Mouse (Mus musculus): ENCODE data around the gene Brd3. TPM values are rescaled to one million over a fixed set of nuclear protein-coding genes. Genes with fewer than 3 reads are reported as not detected.
"Not testable (repeated sequence)": the region's sequence is repeated elsewhere in the genome, so short reads cannot be mapped to it uniquely, and the experiment has no call there.

Brd3 gene
- total and polyA plus RNA-seq, 2 experiments, result 5.8 to 14.8 TPM

- H3K79me2 ChIP-seq (ENCODE audit: control insufficient read depth, insufficient read depth, low read length), result no peaks in the 10 kb centered on the region
- WGBS, result 7% methylated on average over 10 of the region's 10 CpGs
- peak overlapping the region; percentile 12 for H3K4me3 ChIP-seq (ENCODE audit: insufficient read depth, low read depth, low read length)
- no peaks in the 10 kb centered on the region for H3K27me3 ChIP-seq (ENCODE audit: control insufficient read depth, insufficient read depth, low read length)
- TF ChIP-seq POLR2A (IDR thresholded peaks at IDR 0.05; ENCODE audit: extremely low read depth, insufficient read depth, low read length) (no peak), CTCF (IDR thresholded peaks at IDR 0.05; ENCODE audit: low read depth, low read length) (no peak)
- peak overlapping the region; percentile 59 for H3K9ac ChIP-seq (ENCODE audit: low read depth, low read length)
- peak overlapping the region; percentile 61 for H3K27ac ChIP-seq (replicated peaks; ENCODE audit: insufficient read depth, low read depth, low read length)
- no peaks in the 10 kb centered on the region; the same call in 1 of the 2 replicates for H3K36me3 ChIP-seq (ENCODE audit: control insufficient read depth, insufficient read depth, low read length)
- DNase-seq (ENCODE audit: extremely low read depth, low read depth, low spot score), result no peak
- H3K4me1 ChIP-seq (ENCODE audit: control insufficient read depth, insufficient read depth, low read length), result peaks cover 13% of the 10 kb centered on the region
Observed at GRCm38 (mm10) chr2:27540515-27540836, 33.0 kb upstream of the Brd3 start.

- peak overlapping the region; percentile 59 for H3K9ac ChIP-seq (ENCODE audit: low read depth, low read length)
- H3K4me3 ChIP-seq (ENCODE audit: insufficient read depth, low read depth, low read length), result peak overlapping the region; percentile 12
- under 1% methylated on average over 46 of the region's 46 CpGs for WGBS
- peak overlapping the region; percentile 61 for H3K27ac ChIP-seq (replicated peaks; ENCODE audit: insufficient read depth, low read depth, low read length)
- peak; percentile 98 for DNase-seq (ENCODE audit: extremely low read depth, low read depth, low spot score)
- peaks cover 3% of the 10 kb centered on the region; the same call in 1 of the 2 replicates for H3K36me3 ChIP-seq (ENCODE audit: control insufficient read depth, insufficient read depth, low read length)
- H3K4me1 ChIP-seq (ENCODE audit: control insufficient read depth, insufficient read depth, low read length), result peaks cover 13% of the 10 kb centered on the region
- H3K79me2 ChIP-seq (ENCODE audit: control insufficient read depth, insufficient read depth, low read length), result no peaks in the 10 kb centered on the region
- TF ChIP-seq POLR2A (IDR thresholded peaks at IDR 0.05; ENCODE audit: extremely low read depth, insufficient read depth, low read length) (peak; percentile 84), CTCF (IDR thresholded peaks at IDR 0.05; ENCODE audit: low read depth, low read length) (no peak)
- H3K27me3 ChIP-seq (ENCODE audit: control insufficient read depth, insufficient read depth, low read length), result no peaks in the 10 kb centered on the region
Observed at GRCm38 (mm10) chr2:27539772-27540514, 32.5 kb upstream of the Brd3 start.

GRCm38 (mm10) chr2:27539336-27539735 is 31.9 kb upstream of the Brd3 start:
- no peak overlapping the region for H3K4me3 ChIP-seq (ENCODE audit: insufficient read depth, low read depth, low read length)
- H3K9ac ChIP-seq (ENCODE audit: low read depth, low read length), result no peak overlapping the region
- no peaks in the 10 kb centered on the region for H3K27me3 ChIP-seq (ENCODE audit: control insufficient read depth, insufficient read depth, low read length)
- no peaks in the 10 kb centered on the region for H3K79me2 ChIP-seq (ENCODE audit: control insufficient read depth, insufficient read depth, low read length)
- H3K36me3 ChIP-seq (ENCODE audit: control insufficient read depth, insufficient read depth, low read length), result peaks cover 7% of the 10 kb centered on the region; the same call in 1 of the 2 replicates
- TF ChIP-seq POLR2A (IDR thresholded peaks at IDR 0.05; ENCODE audit: extremely low read depth, insufficient read depth, low read length) (no peak), CTCF (IDR thresholded peaks at IDR 0.05; ENCODE audit: low read depth, low read length) (no peak)
- peak; percentile 33 for DNase-seq (ENCODE audit: extremely low read depth, low read depth, low spot score)
- peaks cover 13% of the 10 kb centered on the region for H3K4me1 ChIP-seq (ENCODE audit: control insufficient read depth, insufficient read depth, low read length)
- 21% methylated on average over 5 of the region's 5 CpGs for WGBS
- no peak overlapping the region for H3K27ac ChIP-seq (replicated peaks; ENCODE audit: insufficient read depth, low read depth, low read length)

GRCm38 (mm10) chr2:27538455-27539330 is 31.2 kb upstream of the Brd3 start:
- not testable (repeated sequence) for H3K9ac ChIP-seq (ENCODE audit: low read depth, low read length); H3K27ac ChIP-seq (replicated peaks; ENCODE audit: insufficient read depth, low read depth, low read length)
- WGBS, result 65% methylated on average over 5 of the region's 5 CpGs

GRCm38 (mm10) chr2:27518283-27518682 is 10.8 kb upstream of the Brd3 start:
- TF ChIP-seq POLR2A (IDR thresholded peaks at IDR 0.05; ENCODE audit: extremely low read depth, insufficient read depth, low read length), result no peak
- peak; percentile 29; the same call in 1 of the 2 replicates for TF ChIP-seq CTCF (IDR thresholded peaks at IDR 0.05; ENCODE audit: low read depth, low read length)
- no peak overlapping the region for H3K4me3 ChIP-seq (ENCODE audit: insufficient read depth, low read depth, low read length)
- peaks cover 18% of the 10 kb centered on the region; the same call in 1 of the 2 replicates for H3K79me2 ChIP-seq (ENCODE audit: control insufficient read depth, insufficient read depth, low read length)
- no peak overlapping the region for H3K9ac ChIP-seq (ENCODE audit: low read depth, low read length)
- no peaks in the 10 kb centered on the region for H3K27me3 ChIP-seq (ENCODE audit: control insufficient read depth, insufficient read depth, low read length)
- peaks cover 23% of the 10 kb centered on the region for H3K36me3 ChIP-seq (ENCODE audit: control insufficient read depth, insufficient read depth, low read length)
- WGBS, result 96% methylated on average over 3 of the region's 3 CpGs
- no peak overlapping the region for H3K27ac ChIP-seq (replicated peaks; ENCODE audit: insufficient read depth, low read depth, low read length)
- peaks cover 12% of the 10 kb centered on the region for H3K4me1 ChIP-seq (ENCODE audit: control insufficient read depth, insufficient read depth, low read length)
- no peak for DNase-seq (ENCODE audit: extremely low read depth, low read depth, low spot score)

More at GRCm38 (mm10) chr2:27538455-27539330, 31.2 kb upstream of the Brd3 start:
- peaks cover 13% of the 10 kb centered on the region for H3K4me1 ChIP-seq (ENCODE audit: control insufficient read depth, insufficient read depth, low read length)
- not testable (repeated sequence) for H3K79me2 ChIP-seq (ENCODE audit: control insufficient read depth, insufficient read depth, low read length); H3K4me3 ChIP-seq (ENCODE audit: insufficient read depth, low read depth, low read length); H3K27me3 ChIP-seq (ENCODE audit: control insufficient read depth, insufficient read depth, low read length); DNase-seq (ENCODE audit: extremely low read depth, low read depth, low spot score)
- H3K36me3 ChIP-seq (ENCODE audit: control insufficient read depth, insufficient read depth, low read length), result peaks cover 12% of the 10 kb centered on the region

All from liver, adult 2 months (tissue).